Mouse (Mus musculus) midbrain, postnatal 0 days (tissue): ENCODE measurements around the gene Nat14. TPM values are rescaled to one million over a fixed set of nuclear protein-coding genes. Genes with fewer than 3 reads are reported as not detected.

Source experiments
- ATAC-seq: fragments of 200-750 bp; cut with Nextera tagmentation; 2 replicates; pipeline ENCODE4 v1.8.0; 2017; ENCODE audit warnings: moderate number of reproducible peaks, mild to moderate bottlenecking, moderate TSS enrichment, moderate library complexity; ENCODE audit not compliant: low FRiP score
- DNase-seq: peaks from one replicate; pipeline ENCODE4 v3.0.0-alpha.2; 2015; ENCODE audit warnings: low spot score
- H3K27ac ChIP-seq: fragments of 300-500 bp; sonication (generic); 2 replicates; pipeline ENCODE4 v1.5.1; 2014; ENCODE audit warnings: low read depth, mild to moderate bottlenecking, low read length, mixed read lengths
- H3K27me3 ChIP-seq: fragments of 300-500 bp; sonication (generic); 2 replicates; pipeline ENCODE4 v1.6.1; 2014; ENCODE audit warnings: low read length, control low read depth, mixed read lengths; ENCODE audit not compliant: insufficient read depth
- H3K36me3 ChIP-seq: fragments of 300-500 bp; sonication (generic); 2 replicates; pipeline ENCODE4 v1.6.1; 2014; ENCODE audit warnings: low read length, control low read depth, mixed read lengths; ENCODE audit not compliant: insufficient read depth
- H3K4me1 ChIP-seq: fragments of 300-500 bp; sonication (generic); 2 replicates; pipeline ENCODE4 v1.6.1; 2014; ENCODE audit warnings: mild to moderate bottlenecking, control low read depth, antibody characterized with exemption, low read length, mixed read lengths; ENCODE audit not compliant: insufficient read depth
- H3K4me2 ChIP-seq: fragments of 300-500 bp; sonication (generic); 2 replicates; pipeline ENCODE4 v1.6.1; 2014; ENCODE audit warnings: low read depth, mild to moderate bottlenecking, low read length, mixed read lengths; ENCODE audit not compliant: poor library complexity, severe bottlenecking
- H3K4me3 ChIP-seq: fragments of 300-500 bp; sonication (generic); 2 replicates; pipeline ENCODE4 v1.5.1; 2014; ENCODE audit warnings: low read depth, mild to moderate bottlenecking, low read length, moderate library complexity
- H3K9ac ChIP-seq: fragments of 300-500 bp; sonication (generic); replicated peaks from 2 replicates; pipeline ENCODE4 v1.6.1; 2014; ENCODE audit warnings: mild to moderate bottlenecking, low read length, moderate library complexity, mixed read lengths; ENCODE audit not compliant: poor library complexity, severe bottlenecking
- H3K9me3 ChIP-seq: fragments of 300-500 bp; sonication (generic); 2 replicates; pipeline ENCODE4 v1.6.1; 2016; ENCODE audit warnings: low read length, control low read depth
- CTCF ChIP-seq: IDR thresholded peaks from 2 replicates; pipeline ENCODE4 v1.5.1; 2016; ENCODE audit warnings: antibody characterized with exemption, mild to moderate bottlenecking
- WGBS: fragments of 180-500 bp; shearing (Covaris S2); extraction: QIAGEN DNeasy Blood & Tissue Kit; methylation state at CpG from one replicate; pipeline ENCODE4 v1.1.7; 2014; 5-methylcytosine and 5-hydroxymethylcytosine counted together
- polyA plus RNA-seq: library from polyadenylated mRNA; unstranded; fragments of >200 nt; fragmentation: Nextera tagmentation; extraction: Ambion mirVana; gene quantifications from 2 replicates; pipeline ENCODE4 v1.2.1, GENCODE M21; 2015
- total RNA-seq: library from RNA; depleted of rRNA; stranded (reverse); fragments of >200 nt; gene quantifications from 2 replicates; pipeline ENCODE4 v1.2.3, GENCODE M21; 2014

Gene Nat14
- total and polyA plus RNA-seq, 2 experiments from 2014 or later: 35.9 to 49.7 TPM

- H3K9me3 ChIP-seq: no peaks in the 10 kb centered on the region
- H3K4me2 ChIP-seq: no peak overlapping the region
- no peak overlapping the region for H3K4me3 ChIP-seq
- WGBS: 71% methylated on average over 11 of the region's 11 CpGs
- no peak overlapping the region for H3K9ac ChIP-seq
- H3K27ac ChIP-seq: no peak overlapping the region
- TF ChIP-seq CTCF: no peak
- ATAC-seq (no peak), DNase-seq (no peak)
- H3K27me3 ChIP-seq: no peaks in the 10 kb centered on the region
- 0 out of 2 replicates have a peak, but pooled peaks cover 2% of the 10 kb centered on the region for H3K36me3 ChIP-seq
- H3K4me1 ChIP-seq: peaks cover 3% of the 10 kb centered on the region; the same call in 1 of the 2 replicates
Observed at GRCm38 (mm10) chr7:4895186-4895585, 26.6 kb upstream of the Nat14 start.

GRCm38 (mm10) chr7:4898851-4899648, 22.8 kb upstream of the Nat14 start:
- Histone ChIP-seq H3K9me3 (no peaks in the 10 kb centered on the region), H3K27me3 (no peaks in the 10 kb centered on the region), H3K4me2 (peak overlapping the region; percentile 57), H3K4me1 (peaks cover 3% of the 10 kb centered on the region; the same call in 1 of the 2 replicates), H3K27ac (0 out of 2 replicates have a peak overlapping the region, but pooled peaks have one; percentile 27), H3K36me3 (no peaks in the 10 kb centered on the region), H3K4me3 (peak overlapping the region; percentile 33), H3K9ac (peak overlapping the region; percentile 9; the same call in 1 of the 2 replicates)
- WGBS: 21% methylated on average over 15 of the region's 18 CpGs
- DNase-seq (peak; percentile 43), ATAC-seq (peak; percentile 66)
- TF ChIP-seq CTCF: no peak

GRCm38 (mm10) chr7:4899649-4900522, 21.9 kb upstream of the Nat14 start:
- WGBS: 11% methylated on average over 19 of the region's 19 CpGs
- Histone ChIP-seq H3K9ac (peak overlapping the region; percentile 9), H3K9me3 (no peaks in the 10 kb centered on the region), H3K4me1 (peaks cover 3% of the 10 kb centered on the region; the same call in 1 of the 2 replicates), H3K27me3 (no peaks in the 10 kb centered on the region), H3K27ac (no peak overlapping the region; the same call in 1 of the 2 replicates), H3K36me3 (no peaks in the 10 kb centered on the region), H3K4me3 (peak overlapping the region; percentile 33), H3K4me2 (peak overlapping the region; percentile 57)
- no peak; the same call in 1 of the 2 replicates for TF ChIP-seq CTCF
- peak; percentile 63; the same call in 1 of the 2 replicates for ATAC-seq
- DNase-seq: peak; percentile 59

GRCm38 (mm10) chr7:4900523-4900851, 21.3 kb upstream of the Nat14 start:
- no peak overlapping the region for H3K27ac ChIP-seq
- WGBS: 25% methylated on average over 9 of the region's 11 CpGs
- H3K9ac ChIP-seq: peak overlapping the region; percentile 19; the same call in 1 of the 2 replicates
- DNase-seq (no peak), ATAC-seq (no peak)
- no peaks in the 10 kb centered on the region for H3K27me3 ChIP-seq
- no peaks in the 10 kb centered on the region for H3K9me3 ChIP-seq
- no peaks in the 10 kb centered on the region for H3K36me3 ChIP-seq
- peaks cover 3% of the 10 kb centered on the region; the same call in 1 of the 2 replicates for H3K4me1 ChIP-seq
- peak overlapping the region; percentile 57 for H3K4me2 ChIP-seq
- peak overlapping the region; percentile 33; the same call in 1 of the 2 replicates for H3K4me3 ChIP-seq
- TF ChIP-seq CTCF: no peak

- DNase-seq (peak; percentile 29), ATAC-seq (no peak)
- no peaks in the 10 kb centered on the region for H3K9me3 ChIP-seq
- H3K27me3 ChIP-seq: no peaks in the 10 kb centered on the region
- 0 out of 2 replicates have a peak overlapping the region, but pooled peaks have one; percentile 33 for H3K4me3 ChIP-seq
- H3K9ac ChIP-seq: no peak overlapping the region
- no peaks in the 10 kb centered on the region for H3K36me3 ChIP-seq
- 52% methylated on average over 8 of the region's 8 CpGs for WGBS
- peaks cover 3% of the 10 kb centered on the region; the same call in 1 of the 2 replicates for H3K4me1 ChIP-seq
- H3K27ac ChIP-seq: no peak overlapping the region
- H3K4me2 ChIP-seq: peak overlapping the region; percentile 57; the same call in 1 of the 2 replicates
- peak; percentile 72 for TF ChIP-seq CTCF
Observed at GRCm38 (mm10) chr7:4901171-4901570, 20.7 kb upstream of the Nat14 start.
